Mouse (Mus musculus) spleen, adult 2 months (tissue): ENCODE data around the gene Gabpb2.

ENCODE experiments used
- CTCF ChIP-seq: fragments of 200-500 bp; IDR thresholded peaks from 2 replicates; pipeline ENCODE4 v1.5.1; 2011; ENCODE audit warnings: mild to moderate bottlenecking, inconsistent platforms; ENCODE audit not compliant: insufficient read depth, insufficient read length, insufficient replicate concordance; ENCODE audit errors: extremely low read depth
- POLR2A ChIP-seq: fragments of 200-500 bp; IDR thresholded peaks from 2 replicates; pipeline ENCODE4 v1.6.1; 2011; ENCODE audit warnings: low read depth, low read length, inconsistent platforms

GRCm38 (mm10) chr3:95135433-95136052, 82.2 kb downstream of the Gabpb2 start:
- TF ChIP-seq POLR2A = 0 out of 2 replicates have a peak, but pooled peaks have one; percentile 9
- no peak for TF ChIP-seq CTCF
